Mouse (Mus musculus) mature B cell (primary cell): ENCODE measurements around the gene Rasgef1b.

Experiments
- in situ Hi-C: fragments of 300-500 bp; cut with MboI; formaldehyde crosslinking; loops from 2 replicates; pipeline ENCODE4 v1.14.3; 2019

Gene Rasgef1b

GRCm38 (mm10) chr5:99218385-99218784 is 510.5 kb downstream of the Rasgef1b start:
- in situ Hi-C loops = loop anchor here (25.0 kb wide), 1 partner anchor 819 kb away; the partner anchor contains the start of genes Enoph1 and Hnrnpdl

GRCm38 (mm10) chr5:99216588-99217152 is 512.2 kb downstream of the Rasgef1b start:
- in situ Hi-C loops = loop anchor here (25.0 kb wide), 1 partner anchor 821 kb away; the partner anchor contains the start of genes Enoph1 and Hnrnpdl

- in situ Hi-C loops = loop anchor here (25.0 kb wide), 1 partner anchor 822 kb away; the partner anchor contains the start of genes Enoph1 and Hnrnpdl
Measured at GRCm38 (mm10) chr5:99215207-99216157, 513.4 kb downstream of the Rasgef1b start.

- in situ Hi-C loops = loop anchor here (25.0 kb wide), 1 partner anchor 823 kb away; the partner anchor contains the start of genes Enoph1 and Hnrnpdl
Measured at GRCm38 (mm10) chr5:99214400-99214799, 514.5 kb downstream of the Rasgef1b start.

GRCm38 (mm10) chr5:99213211-99213610 is 515.7 kb downstream of the Rasgef1b start:
- in situ Hi-C loops = loop anchor here (25.0 kb wide), 1 partner anchor 824 kb away; the partner anchor contains the start of genes Enoph1 and Hnrnpdl

GRCm38 (mm10) chr5:99203475-99203874 is 525.4 kb downstream of the Rasgef1b start:
- in situ Hi-C loops = loop anchor here (25.0 kb wide), 1 partner anchor 834 kb away; the partner anchor contains the start of genes Enoph1 and Hnrnpdl

- in situ Hi-C loops = loop anchor here (25.0 kb wide), 1 partner anchor 835 kb away; the partner anchor contains the start of genes Enoph1 and Hnrnpdl
Measured at GRCm38 (mm10) chr5:99202074-99202837, 526.6 kb downstream of the Rasgef1b start.

GRCm38 (mm10) chr5:99195436-99195835 is 533.4 kb downstream of the Rasgef1b start:
- in situ Hi-C loops = loop anchor here (25.0 kb wide), 1 partner anchor 717 kb away; the partner anchor contains the start of gene Vamp9

- in situ Hi-C loops = loop anchor here (25.0 kb wide), 1 partner anchor 721 kb away; the partner anchor contains the start of gene Vamp9
Measured at GRCm38 (mm10) chr5:99190941-99191800, 537.7 kb downstream of the Rasgef1b start.

GRCm38 (mm10) chr5:99183637-99184036 is 545.2 kb downstream of the Rasgef1b start:
- in situ Hi-C loops = loop anchor here (25.0 kb wide), 1 partner anchor 729 kb away; the partner anchor contains the start of gene Vamp9

GRCm38 (mm10) chr5:99174608-99175385 is 554.1 kb downstream of the Rasgef1b start:
- in situ Hi-C loops = loop anchor here (25.0 kb wide), 1 partner anchor 738 kb away; the partner anchor contains the start of gene Vamp9

- in situ Hi-C loops = no loop called here
Measured at GRCm38 (mm10) chr5:99169836-99170235, 559.0 kb downstream of the Rasgef1b start.

- in situ Hi-C loops = no loop called here
Measured at GRCm38 (mm10) chr5:99167767-99168166, 561.1 kb downstream of the Rasgef1b start.
